Mouse (Mus musculus) cortical plate, adult 2 months (tissue): ENCODE results near the gene Btbd2. TPM values are rescaled to one million over a fixed set of nuclear protein-coding genes. Genes with fewer than 3 reads are reported as not detected.
A peak's percentile ranks its signal among the peaks of the same experiment; 100 is the strongest.

Experiments used
- H3K27ac ChIP-seq: fragments of 200-500 bp; 2 replicates; pipeline ENCODE4 v1.5.1; 2012; ENCODE audit warnings: low read length, control low read depth, inconsistent platforms; ENCODE audit not compliant: insufficient read depth
- H3K4me1 ChIP-seq: fragments of 200-500 bp; 2 replicates; pipeline ENCODE4 v1.6.1; 2011; ENCODE audit warnings: low read length; ENCODE audit not compliant: control insufficient read depth, insufficient read depth
- H3K4me3 ChIP-seq: fragments of 200-500 bp; 2 replicates; pipeline ENCODE4 v1.5.1; 2011; ENCODE audit warnings: mild to moderate bottlenecking, low read length, control low read depth; ENCODE audit not compliant: insufficient read depth
- CTCF ChIP-seq: fragments of 200-500 bp; IDR thresholded peaks from 2 replicates; pipeline ENCODE4 v1.5.1; 2011; ENCODE audit warnings: mild to moderate bottlenecking, control low read depth, low read length; ENCODE audit not compliant: insufficient read depth; ENCODE audit errors: extremely low read depth
- POLR2A ChIP-seq: fragments of 200-500 bp; IDR thresholded peaks from 2 replicates; pipeline ENCODE4 v1.6.1; 2011; ENCODE audit warnings: mild to moderate bottlenecking, low read length, control low read depth; ENCODE audit not compliant: insufficient read depth; ENCODE audit errors: extremely low read depth
- polyA plus RNA-seq: library from polyadenylated mRNA; depleted of rRNA; stranded (reverse); fragments of >200 nt; gene quantifications from 2 replicates; pipeline ENCODE4 v1.2.3, GENCODE M21; 2012

Gene Btbd2
- polyA plus RNA-seq, 1 experiment, result 98.8 TPM

DNA sequence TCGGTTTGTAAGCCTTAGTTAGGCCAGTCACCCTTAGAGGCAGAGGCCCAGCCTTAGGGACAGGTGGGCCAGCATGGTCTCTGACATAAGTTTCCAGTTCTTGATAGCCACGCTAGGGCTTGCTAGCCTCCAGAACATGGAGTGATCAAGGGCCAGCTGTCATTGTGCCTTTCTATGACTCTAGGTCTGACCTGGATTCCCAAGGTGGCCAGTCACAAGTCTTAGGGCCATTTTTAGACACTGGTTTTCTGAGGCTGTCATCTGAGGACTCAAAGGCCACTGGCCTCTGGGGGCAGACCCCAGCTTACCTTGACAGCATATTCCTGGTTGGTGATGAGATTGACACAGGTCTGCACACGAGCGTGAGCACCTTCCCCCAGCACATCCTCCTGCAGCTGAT, 14.4 kb upstream of the Btbd2 start:
- 0 out of 2 replicates have a peak, but pooled peaks cover 1% of the 10 kb centered on the region for H3K4me1 ChIP-seq
- no peak overlapping the region for H3K27ac ChIP-seq

DNA sequence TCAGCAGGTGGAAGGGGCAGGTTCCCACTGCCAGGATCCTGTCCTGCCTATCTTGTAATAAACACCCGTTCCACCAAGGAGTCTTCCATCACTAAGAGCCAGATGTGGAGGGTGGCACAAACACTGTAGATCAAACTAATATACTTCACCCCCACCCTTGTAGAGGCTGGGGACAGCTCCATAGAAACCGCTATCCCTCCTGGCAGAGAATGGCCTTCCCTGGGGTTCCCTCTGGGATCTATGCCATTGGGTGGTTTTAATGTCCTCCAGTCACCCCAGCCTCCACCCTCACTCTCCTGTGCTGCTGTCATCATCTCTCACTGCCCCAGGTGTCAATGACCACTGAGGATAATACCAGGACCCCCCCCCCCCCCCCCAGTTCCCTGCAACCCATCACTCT, 13.7 kb upstream of the Btbd2 start:
- 0 out of 2 replicates have a peak, but pooled peaks cover 1% of the 10 kb centered on the region for H3K4me1 ChIP-seq
- no peak overlapping the region for H3K27ac ChIP-seq
- no peak for TF ChIP-seq CTCF
- TF ChIP-seq POLR2A, result no peak
- no peak overlapping the region for H3K4me3 ChIP-seq

More for the DNA sequence above, 14.4 kb upstream of the Btbd2 start:
- no peak overlapping the region for H3K4me3 ChIP-seq
- TF ChIP-seq CTCF (no peak), POLR2A (no peak)

DNA sequence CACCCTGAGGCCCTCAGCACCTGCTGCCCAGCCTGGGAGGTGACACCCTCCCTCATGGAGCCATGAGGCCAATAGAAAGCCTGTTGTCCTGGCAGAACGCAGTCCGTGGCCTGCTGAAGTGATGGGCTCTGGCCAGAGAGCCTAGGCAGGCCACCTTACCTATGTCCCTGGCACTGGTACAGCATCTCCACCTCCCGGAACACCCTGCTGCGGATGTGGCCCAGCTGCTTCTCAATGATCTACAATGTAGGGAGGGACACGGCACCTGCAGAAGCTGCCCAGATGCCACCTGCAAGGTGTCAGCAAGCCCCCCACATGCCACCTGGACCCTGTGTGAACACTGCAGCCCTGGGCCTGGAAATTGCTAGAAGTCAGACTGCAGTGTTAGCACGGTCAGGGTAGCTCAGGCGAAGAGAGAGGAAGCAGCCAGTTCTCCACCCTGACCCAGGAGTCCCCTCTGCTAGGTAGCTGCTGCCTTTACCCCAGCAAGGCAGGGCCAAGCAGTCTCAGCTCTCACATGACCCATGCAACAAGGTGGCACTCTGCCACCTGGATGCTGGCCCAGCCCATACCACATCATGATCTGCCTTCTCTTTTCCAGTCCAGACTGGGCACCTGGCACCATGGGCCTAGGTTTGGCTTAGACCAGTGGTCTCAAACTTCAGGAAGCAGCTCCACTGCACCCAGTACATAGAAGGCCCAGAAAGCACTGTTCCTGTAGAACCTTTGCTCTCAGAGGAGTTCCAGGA, 13.0 kb upstream of the Btbd2 start:
- no peak overlapping the region for H3K4me3 ChIP-seq
- H3K4me1 ChIP-seq, result 0 out of 2 replicates have a peak, but pooled peaks cover 1% of the 10 kb centered on the region
- no peak for TF ChIP-seq POLR2A
- no peak for TF ChIP-seq CTCF
- H3K27ac ChIP-seq, result no peak overlapping the region

DNA sequence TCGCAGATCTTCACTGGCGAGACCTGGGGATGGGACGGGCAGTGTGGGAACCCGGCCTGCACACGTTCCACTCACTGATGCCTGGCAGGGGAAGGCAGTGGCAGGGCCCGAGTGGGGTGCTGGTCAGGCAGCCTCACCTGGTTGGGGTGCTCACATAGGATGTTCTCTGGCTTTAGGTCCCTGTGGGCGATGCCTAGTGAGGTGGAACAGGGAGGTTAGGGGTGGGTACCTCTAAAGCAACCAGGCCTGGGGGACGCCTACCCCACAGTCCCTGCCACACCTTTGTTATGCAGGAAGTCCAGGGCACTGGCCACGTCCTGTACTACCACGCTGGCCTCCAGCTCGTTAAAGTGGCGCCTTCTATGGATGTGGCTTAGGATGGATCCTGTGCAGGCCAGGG, 12.1 kb upstream of the Btbd2 start:
- H3K4me1 ChIP-seq, result no peaks in the 10 kb centered on the region
- TF ChIP-seq POLR2A (no peak), CTCF (no peak)
- H3K27ac ChIP-seq, result no peak overlapping the region
- H3K4me3 ChIP-seq, result no peak overlapping the region

- Histone ChIP-seq H3K4me1 (no peaks in the 10 kb centered on the region), H3K4me3 (no peak overlapping the region), H3K27ac (no peak overlapping the region)
- TF ChIP-seq CTCF (no peak), POLR2A (no peak)
Observed at GRCm38 (mm10) chr10:80668614-80669013, 11.7 kb upstream of the Btbd2 start.

- TF ChIP-seq CTCF (no peak), POLR2A (no peak)
- no peak overlapping the region for H3K27ac ChIP-seq
- H3K4me3 ChIP-seq, result no peak overlapping the region
- no peaks in the 10 kb centered on the region for H3K4me1 ChIP-seq
Observed at GRCm38 (mm10) chr10:80666837-80667412, 10.1 kb upstream of the Btbd2 start.

DNA sequence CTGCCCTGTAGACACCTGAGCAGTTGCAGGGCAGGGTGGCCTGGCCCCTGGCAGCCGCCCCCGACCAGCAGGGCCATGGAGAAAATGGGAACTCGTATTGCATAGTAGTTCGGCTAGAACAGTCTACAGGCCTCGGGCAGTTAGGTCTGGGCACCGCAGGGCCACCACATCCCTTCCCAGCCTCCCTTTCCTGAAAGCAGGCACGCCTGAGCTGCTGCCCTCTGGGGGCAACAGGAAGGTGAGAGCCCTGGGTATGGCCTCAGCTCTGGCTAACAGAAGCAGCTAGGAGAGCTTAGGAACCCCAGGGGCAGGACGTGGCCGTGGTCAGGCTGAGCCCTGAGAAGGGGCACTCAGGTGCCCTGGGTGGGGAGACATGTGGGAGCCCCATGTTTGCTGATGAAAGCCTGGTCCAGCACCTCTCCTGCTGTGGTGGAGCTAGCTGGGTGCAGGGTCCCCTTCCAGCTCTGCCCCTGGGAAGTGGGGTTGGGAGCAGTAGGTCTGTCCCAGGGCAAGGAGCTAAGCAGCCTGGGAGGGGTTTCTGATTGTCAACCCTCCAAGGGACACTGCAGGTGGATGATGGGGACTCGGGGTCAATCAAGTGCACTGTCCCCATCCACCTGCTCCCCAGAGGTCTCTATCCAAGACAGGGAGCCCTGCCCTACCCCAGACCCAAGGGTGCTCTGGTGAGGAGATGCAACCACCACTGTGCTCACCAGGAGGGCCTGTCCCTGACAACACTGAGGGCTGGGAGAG, 9.3 kb upstream of the Btbd2 start:
- no peak overlapping the region for H3K27ac ChIP-seq
- no peak overlapping the region for H3K4me3 ChIP-seq
- no peak for TF ChIP-seq CTCF
- no peak for TF ChIP-seq POLR2A
- H3K4me1 ChIP-seq, result no peaks in the 10 kb centered on the region

DNA sequence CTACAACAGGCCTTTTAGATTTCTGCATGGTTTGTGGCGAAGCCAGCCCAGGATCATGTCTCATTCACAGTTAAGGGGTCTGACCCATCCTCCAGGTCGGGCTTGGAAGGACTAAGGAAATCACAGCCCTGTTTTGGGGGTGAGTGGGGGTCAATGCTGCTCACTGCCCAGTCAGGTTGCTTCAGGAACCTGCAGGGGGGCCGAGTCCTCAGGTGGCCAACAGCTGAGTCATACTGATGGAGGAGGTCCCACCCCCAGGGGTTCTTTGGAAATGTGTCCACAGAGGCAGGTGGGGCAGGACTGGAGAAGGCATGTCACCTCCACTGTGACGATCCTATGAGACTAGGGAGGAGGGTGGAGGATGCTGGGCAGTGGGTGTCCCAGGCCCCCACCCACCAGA, 8.6 kb upstream of the Btbd2 start:
- TF ChIP-seq CTCF, result no peak
- no peak for TF ChIP-seq POLR2A
- peak overlapping the region; percentile 21; the same call in 1 of the 2 replicates for H3K27ac ChIP-seq
- H3K4me3 ChIP-seq, result no peak overlapping the region
- no peaks in the 10 kb centered on the region for H3K4me1 ChIP-seq

DNA sequence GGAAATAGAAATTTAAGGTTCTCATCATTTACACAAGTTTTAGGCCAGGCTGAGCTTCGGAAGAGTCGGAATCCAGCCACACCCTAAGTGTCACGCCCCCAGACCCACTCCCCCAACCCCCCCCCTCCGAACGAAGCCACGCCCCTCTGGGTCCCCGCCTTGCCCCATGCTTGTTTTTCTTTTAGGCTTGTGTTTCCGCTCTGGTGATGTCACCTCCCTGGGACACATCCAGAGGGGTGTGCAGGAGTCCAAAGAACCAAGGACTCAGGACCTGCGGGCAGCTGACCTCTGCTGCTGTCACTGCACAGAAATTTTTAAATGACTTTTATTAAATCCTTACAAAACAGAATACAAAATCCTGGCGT, 8.1 kb upstream of the Btbd2 start:
- peak overlapping the region; percentile 43 for H3K27ac ChIP-seq
- TF ChIP-seq CTCF (no peak), POLR2A (no peak)
- no peaks in the 10 kb centered on the region for H3K4me1 ChIP-seq
- no peak overlapping the region for H3K4me3 ChIP-seq
